Mouse (Mus musculus): ENCODE data around the gene Gm7982.
"Not testable (repeated sequence)": the region's sequence is repeated elsewhere in the genome, so short reads cannot be mapped to it uniquely, and the experiment has no call there.

DNA sequence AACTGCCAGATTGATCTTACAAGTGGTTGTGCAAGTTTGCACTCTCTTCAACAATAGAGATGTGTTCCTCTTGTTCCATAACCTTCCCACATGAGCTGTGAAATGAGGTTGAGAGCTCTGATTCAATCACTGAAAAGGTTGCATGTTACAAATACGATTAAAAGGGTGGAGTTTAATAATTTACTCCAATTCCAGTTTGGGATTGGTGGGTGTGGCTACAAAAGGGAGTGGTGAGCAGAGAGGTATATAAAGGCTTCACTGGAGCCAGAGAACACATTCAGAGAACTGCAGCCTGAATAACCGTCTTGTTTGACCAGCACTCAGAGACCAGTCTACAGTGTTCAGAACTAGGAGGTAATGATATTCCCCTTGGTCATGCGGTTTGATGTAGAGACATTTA is at the start of gene Gm7982:
- TF ChIP-seq CTCF (IDR thresholded peaks at IDR 0.05; ENCODE audit: low read depth, low read length); POLR2A (IDR thresholded peaks at IDR 0.05; ENCODE audit: borderline replicate concordance, low read depth, low read length): not testable (repeated sequence)
